Mouse (Mus musculus): ENCODE data around the gene Vps50.
"Not testable (repeated sequence)": the region's sequence is repeated elsewhere in the genome, so short reads cannot be mapped to it uniquely, and the experiment has no call there.

Gene Vps50

DNA sequence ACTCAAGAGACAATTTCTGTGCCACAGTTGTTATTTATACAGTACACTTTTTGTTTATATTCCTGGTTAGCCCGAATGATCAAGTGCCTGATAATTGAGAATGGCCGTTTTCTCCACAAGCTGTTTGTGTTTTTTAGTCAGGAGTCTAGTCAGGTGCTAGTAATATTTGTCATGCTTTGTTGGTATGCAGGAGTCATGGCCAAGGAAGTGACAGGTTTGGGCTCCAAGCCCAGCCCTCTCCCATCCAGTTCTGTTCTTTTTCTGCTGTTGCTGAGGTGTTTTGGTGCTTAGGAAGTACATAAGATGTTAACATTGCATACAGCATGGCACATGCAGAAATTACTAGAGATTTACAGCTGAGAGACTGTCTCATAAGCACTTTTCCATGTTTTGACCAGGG is 41.3 kb downstream of the Vps50 start:
- DNase-seq, result no peak

DNA sequence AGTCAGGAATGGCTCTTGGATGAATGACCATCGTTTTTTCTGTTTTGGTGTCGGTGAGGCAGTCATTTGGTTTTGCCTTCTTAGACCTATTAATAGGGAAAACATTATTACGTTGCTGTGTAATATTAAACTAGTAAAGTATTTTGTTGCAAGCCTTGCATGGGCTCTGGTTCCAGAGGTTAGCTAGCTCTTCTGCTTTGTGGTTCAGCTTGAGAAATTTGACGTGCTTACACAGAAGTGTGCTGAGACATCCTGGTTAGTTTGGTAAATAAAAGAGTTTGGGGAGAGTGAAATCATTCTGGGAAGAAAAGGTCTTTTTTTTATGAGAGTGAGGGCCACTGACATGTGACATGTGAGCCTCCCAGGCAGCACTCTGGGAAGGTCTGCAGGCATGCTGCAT is 45.7 kb downstream of the Vps50 start:
- no peak for DNase-seq

DNA sequence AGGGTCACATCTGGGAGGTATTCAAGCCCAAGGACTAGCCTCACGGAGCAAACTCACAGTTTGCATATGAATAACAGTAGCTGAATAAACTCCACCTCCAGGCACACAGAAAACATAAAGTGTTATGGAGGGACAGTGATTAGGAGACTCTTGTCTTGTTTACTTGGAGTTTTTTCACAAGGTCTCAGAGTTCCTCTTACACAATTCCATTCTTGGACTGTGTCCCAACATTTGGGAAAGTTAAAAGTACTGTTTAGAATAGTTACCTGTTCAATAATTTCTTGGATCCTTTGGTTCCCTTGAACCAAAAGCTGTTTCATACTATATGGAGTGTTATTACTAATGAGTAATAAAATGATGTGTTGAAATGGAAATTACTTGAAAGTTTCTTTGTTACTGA is 46.8 kb downstream of the Vps50 start:
- no peak for DNase-seq

DNA sequence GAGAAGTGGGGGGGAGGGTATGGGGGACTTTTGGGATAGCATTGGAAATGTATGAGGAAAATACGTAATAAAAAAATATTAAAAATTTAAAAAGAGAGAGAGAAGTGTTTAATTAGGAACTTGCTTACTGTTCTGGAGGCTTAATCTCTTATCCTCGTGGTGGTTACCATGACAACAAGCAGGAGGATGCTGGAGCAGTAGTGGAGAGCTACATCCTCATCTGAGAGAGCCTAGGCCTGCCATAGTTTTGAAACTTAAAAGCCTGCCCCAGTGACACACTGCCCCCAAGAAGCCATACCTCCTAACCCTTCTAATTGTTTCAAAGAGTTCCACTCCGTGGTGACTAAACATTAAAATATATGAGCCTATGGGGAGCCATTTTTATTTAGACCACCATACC is 50.8 kb downstream of the Vps50 start:
- DNase-seq, result no peak

DNA sequence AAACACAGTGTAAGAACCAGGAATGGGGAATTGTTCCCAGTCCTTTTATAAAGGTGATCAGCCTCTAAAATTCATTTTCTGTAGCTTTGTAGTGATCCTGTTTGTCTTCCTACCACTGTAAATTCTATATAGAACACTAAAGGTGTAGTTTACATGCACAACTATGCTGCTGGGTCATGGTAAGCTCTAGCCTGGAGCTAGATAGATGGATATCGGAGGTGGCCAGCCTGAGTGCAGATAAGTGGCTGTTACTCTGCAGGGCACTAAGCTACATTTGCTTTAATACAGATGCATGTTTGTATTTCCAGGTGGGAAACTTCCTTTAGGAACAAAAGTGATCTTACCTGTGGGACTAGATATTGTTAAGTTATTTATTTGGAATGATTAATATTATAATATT is 51.8 kb downstream of the Vps50 start:
- DNase-seq, result no peak

DNA sequence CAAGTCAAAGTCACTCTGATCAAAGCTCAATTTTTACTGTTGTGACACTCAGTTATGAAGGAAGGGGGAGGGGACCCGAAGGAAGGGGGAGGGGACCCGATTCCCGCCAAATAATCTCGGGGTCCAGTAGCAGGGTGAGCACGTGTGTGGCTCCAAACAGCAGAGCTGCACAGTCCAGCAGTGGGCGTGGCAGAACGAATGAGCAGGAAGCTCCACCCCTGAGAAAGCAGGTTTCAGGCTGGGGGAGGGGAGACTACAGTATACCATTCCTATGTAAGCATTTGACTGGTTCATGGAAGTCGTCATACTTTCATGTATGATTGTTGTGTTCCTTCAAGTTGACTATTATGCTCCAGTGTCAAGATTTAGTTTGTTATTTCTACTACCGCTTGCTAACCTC is 54.5 kb downstream of the Vps50 start:
- not testable (repeated sequence) for DNase-seq

DNA sequence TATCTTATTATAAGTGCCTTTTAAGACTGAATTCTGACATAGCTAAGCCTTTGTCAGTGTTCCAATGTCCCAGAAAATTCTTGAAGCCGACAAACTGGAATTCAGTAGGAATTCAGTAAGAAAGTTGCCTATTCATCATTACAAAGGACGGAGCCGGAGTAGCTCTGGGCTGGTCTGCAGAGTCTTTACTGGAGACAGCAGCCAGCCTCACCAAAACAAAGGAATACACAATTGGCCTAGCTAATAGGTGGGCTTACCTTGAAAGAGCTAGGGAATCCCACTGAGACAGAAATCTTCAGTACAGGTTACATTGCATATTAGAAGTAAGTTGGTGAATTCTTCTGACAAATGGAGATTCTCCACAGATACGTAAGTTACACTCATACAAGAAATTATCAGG is 59.0 kb downstream of the Vps50 start:
- no peak for DNase-seq

DNA sequence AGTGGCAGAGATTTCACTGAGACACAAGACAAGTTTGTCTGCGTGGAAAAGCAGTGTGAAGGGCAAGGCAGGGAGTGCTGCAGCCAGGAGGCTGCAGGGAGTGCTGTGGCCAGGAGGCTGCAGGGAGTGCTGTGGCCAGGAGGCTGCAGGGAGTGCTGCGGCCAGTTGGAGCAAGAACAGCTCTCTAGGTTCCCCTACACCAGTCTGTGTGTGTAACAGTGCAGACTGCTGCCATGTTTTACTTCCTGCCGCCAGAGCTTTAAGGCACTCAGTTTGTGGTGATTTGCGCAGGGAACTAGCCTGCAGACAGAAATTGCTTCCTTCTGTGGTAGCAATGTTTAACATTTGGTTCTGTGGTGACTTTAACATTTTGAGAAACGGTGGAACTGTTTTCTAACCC is 61.8 kb downstream of the Vps50 start:
- no peak for DNase-seq

DNA sequence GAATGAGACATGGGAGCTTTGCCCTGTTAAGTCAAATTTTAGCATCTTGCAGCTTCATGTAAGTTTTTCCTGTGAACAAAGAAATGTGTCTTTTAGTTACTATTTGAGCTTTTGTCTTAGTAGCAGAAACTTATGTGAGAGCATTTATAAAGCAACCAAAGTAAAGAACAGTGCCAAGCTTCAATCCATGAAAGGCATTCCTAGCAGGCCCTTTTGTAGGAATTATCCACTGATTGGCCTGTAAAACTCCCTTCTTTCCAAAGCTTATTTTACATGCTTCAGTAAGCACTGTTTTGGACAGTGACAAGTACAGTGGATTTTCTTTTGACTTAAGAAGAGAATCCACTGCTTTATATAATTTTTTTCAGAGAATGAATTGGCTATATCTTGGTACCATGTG is 64.1 kb downstream of the Vps50 start:
- no peak for DNase-seq

DNA sequence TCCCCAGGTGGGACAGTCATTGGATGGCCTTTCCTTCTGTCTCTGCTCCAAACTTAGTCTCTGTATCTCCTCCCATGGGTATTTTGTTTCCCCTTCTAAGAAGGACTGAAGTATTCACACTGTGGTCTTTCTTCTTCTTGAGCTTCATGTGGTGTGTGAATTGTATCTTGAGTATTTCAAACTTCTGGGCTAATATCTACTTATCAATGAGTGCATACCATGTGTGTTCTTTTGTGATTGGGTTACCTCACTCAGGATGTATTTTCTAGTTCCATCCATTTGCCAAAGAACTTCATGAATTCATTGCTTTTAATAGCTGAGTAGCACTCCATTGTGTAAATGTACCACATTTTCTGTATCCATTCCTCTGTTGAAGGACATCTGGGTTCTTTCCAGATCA is 65.9 kb downstream of the Vps50 start:
- DNase-seq, result not testable (repeated sequence)

DNA sequence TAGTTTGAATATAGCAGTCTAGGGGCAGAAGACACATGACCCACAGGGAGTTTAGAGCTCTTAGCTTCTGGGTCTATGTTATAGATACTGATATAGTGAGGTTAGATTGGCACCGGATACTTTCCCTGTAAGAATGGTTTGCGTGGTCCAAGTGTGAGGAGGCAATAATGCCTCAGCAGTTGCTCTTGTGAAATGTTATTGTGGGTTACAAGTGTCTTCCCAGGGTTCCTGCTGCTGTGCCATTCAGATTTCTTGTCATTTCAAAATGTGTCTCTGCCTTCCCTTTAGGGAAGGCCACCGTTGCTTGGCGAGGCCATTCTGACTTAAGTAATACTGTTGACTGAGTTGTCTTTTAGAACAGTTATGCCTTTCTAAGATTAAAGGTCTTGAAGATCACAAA is 66.8 kb downstream of the Vps50 start:
- DNase-seq, result no peak

DNA sequence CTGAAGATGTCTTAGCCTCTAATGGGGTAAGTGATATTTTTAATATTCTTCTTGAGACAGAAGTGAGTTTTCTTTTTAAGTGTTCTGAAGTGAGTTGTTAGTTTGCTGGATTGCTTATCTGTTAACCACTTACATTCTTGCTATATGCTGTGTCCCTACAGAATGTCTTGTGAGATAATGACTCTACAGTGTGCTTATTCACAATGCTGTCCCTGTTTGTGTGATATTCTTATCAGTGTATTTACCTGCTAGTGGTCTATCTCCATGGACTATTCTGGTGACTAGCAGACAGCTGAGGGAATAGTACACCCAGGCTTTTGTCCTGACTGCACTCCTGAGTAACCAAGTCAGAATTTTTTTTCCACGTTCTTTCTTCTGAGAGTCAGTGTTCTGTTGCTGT is 67.5 kb downstream of the Vps50 start:
- no peak for DNase-seq

DNA sequence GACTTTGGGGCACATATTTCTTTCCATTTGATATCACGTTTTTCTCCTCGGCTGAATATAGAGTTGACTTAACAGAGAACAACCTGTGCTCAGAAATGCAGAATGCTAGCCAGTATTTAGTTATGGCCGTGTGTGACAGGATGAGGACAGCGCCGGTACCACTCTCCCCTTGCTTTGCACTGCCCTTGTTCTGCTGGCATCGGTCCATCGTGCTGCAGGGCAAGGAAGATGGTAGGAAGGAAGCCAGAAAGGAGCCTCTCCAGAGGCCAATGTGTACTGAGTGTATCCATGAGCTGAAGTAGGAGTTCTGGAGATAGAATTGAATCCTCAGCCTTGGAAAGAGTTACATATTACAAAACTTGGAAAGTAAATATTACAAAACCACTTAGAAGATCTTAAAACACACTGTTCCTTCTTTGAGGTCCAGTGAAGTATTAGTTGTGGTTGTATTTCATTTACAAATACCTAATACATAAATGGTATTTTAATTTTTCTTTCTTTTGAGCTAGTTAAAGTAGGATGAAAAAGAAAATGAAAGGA is 69.0 kb downstream of the Vps50 start:
- no peak for DNase-seq

DNA sequence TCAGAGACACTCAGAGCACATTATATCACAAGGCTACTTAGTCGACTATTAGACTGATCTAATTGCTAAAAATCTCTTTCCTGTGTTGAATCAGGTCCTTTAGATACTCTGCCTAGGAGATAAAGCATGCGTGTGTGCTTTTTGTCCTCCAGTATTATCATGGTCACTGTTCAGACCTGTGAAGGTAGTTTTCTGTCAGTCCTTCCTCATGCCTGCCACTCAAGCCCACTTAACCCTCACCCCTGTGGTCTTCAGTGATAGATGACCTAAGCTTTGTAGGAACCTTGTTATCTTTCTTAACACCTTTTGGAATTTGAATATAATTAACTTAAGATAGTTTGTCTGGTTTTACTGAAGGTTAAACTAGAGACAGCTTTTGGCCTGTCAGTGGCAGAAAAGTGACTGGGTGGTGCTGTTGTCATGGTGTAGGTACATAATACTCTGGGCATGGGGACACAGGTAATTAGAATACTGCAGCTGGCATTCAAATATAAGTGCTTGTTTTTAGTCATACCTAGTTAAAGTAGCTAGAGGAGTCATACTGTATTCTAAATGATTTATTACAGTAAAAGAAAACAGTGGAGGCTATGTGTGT is 74.1 kb downstream of the Vps50 start:
- DNase-seq, result no peak

DNA sequence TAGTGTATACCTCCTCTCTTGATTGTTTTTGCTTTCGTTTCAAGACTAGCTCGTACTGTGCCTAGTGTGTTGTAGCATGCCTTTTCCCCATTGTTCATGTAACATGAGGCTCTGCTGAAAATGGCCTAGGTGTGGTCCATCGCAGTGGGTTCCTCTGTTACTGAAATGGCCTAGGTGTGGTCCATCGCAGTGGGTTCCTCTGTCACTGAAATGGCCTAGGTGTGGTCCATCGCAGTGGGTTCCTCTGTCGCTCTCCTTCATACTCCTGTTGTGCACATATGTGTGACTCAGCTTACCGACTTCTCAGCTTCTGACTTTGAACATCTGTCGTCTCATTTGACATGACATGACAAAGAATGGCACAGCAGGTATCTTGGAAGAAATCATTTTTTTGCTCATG is 75.6 kb downstream of the Vps50 start:
- DNase-seq, result no peak

DNA sequence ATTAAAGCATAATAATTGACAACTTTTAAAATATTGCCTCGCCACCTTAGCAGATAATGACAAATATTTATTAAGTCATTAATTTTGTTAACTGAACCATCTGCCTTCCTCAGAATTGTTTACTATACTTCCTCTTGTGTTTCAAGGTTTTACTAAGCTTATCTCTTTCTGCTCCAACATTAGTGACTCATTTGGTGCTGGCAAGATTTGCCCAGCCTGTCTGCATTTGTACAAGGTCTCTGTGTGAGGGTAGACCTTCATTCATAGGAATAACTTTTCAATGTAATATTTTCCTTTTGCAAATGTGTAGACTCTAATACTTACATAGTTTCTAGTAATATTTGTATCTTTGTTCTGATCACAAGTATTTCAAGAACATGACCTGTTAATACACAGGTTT is 87.2 kb downstream of the Vps50 start:
- no peak for DNase-seq

DNA sequence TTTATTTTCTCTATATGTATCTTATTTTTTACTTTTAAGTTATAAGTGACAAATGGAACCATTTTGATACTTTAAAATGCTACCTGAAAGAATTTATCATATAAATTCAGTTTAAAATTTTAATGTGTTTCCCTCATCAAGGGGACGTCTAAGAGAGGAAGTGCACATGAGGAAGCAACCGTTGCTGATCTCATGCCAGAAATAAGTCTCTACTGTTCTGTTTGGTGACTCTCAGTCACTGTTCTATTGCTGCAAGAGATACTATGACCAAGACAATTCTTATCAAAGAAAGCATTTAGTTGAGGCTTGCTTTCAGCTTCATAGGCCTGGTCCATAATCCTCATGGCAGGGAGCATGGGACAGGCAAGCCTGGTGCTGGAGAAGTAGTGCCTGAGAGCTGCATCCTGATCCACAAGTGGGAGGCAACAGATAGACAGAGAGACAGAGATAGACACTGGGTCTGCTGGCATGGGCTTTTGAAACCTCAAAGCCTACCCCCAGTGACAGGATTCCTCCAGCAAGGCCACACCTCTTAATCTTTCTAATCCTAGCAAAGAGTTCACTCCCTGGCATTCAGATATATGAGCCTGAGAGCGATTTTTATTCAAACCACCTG is 92.2 kb downstream of the Vps50 start:
- DNase-seq, result no peak

DNA sequence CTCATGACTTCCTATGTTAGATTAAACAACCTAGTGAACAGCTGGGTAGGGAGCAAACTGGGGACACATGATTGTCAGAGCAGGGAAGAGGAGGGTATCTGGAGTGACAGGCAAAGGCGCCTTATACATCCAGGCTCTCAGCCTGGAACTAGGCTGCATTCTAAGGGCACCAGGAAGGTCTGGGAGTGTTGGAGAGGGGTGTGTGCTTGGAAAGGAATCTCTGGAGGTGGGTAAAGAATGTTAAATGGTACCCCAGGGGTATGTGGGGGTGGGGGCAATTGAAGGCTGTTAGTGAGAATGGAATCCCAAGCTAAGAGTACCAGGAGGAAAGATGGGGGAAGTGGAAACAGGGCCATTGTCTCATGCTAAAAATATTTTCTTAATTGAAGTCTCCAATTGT is 96.1 kb downstream of the Vps50 start:
- no peak for DNase-seq

DNA sequence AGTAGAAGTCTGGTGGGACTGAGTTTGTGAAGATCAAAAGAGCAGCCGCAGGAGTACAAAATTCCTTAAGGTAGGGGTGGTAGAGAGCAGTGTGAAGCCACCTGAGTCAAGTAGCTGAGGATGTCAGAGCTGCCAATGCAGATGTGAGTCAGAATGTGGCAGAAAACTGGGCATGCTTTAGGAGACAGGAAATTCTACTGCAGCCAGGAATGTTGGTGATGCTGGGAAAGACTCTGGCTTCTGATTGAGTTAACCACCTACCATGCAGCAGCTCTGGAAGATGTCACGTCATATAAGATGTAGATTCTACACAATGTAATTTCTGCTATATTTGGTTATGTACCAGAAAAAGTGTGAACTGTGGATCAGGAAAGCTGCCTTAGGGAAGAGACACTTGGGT is 114.6 kb downstream of the Vps50 start:
- no peak for DNase-seq

DNA sequence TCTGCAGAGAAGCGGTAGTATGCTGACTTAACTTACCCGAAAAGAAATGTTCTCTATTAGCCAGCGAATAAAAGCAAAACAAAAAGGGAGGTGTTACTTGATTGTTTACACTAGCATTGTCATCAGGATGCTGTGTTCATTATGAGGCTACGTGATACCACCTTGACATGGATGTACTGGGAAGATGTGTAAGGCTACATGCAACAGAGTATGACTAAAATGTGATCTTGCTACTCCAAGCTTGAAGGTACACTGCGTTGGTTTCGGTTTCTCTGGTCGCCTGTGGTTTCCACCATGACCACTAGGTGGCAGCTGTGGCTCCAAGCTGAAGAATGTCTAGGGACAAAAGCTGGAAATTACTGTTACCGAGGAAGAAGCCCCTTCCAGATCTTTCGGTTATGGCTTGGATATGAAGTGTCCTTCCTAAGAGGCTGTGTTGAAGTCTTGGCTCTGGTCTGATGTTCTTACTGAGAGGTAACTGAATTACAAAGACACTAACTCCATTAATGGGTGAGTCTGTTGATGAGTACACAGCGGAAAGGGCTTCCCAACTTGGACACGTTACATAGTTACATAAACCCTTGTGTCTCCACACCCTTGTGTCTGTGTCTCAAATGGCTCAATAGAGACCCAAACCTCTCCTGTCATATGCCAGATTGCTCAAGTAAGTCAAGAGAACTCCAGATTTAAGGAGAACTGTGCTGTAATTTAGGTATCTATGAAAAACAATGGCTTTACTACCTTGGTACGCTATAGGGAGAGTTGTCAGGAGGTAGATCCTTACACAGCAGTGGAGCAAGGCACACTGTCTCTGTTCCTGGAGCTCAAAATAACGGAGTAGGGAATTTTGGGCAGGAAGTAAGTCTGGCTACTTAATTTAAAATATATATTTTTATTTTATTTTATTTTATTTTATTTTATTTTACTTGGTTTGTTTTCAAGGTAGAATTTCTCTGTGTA is 122.5 kb downstream of the Vps50 start:
- DNase-seq, result peak; percentile 33

Measured in right cerebral cortex, adult 18-20 months (tissue).